Mouse (Mus musculus) kidney, embryonic 16.5 days (tissue): Measurements from ENCODE around the gene Zfp319. TPM values are rescaled to one million over a fixed set of nuclear protein-coding genes. Genes with fewer than 3 reads are reported as not detected.

Source experiments
- ATAC-seq: fragments of 200-750 bp; cut with Nextera tagmentation; 2 replicates; pipeline ENCODE4 v1.8.0; 2017; ENCODE audit warnings: moderate TSS enrichment; ENCODE audit not compliant: low FRiP score, low TSS enrichment
- H3K27ac ChIP-seq: fragments of 300-500 bp; sonication (generic); 2 replicates; pipeline ENCODE4 v1.5.1; 2014; ENCODE audit warnings: low read length
- H3K27me3 ChIP-seq: fragments of 300-500 bp; sonication (generic); 2 replicates; pipeline ENCODE4 v1.6.1; 2014; ENCODE audit warnings: low read length, control low read depth, mixed read lengths; ENCODE audit not compliant: insufficient read depth
- H3K36me3 ChIP-seq: fragments of 300-500 bp; sonication (generic); 2 replicates; pipeline ENCODE4 v1.6.1; 2014; ENCODE audit warnings: low read length, control low read depth, mixed read lengths; ENCODE audit not compliant: insufficient read depth
- H3K4me1 ChIP-seq: fragments of 300-500 bp; sonication (generic); 2 replicates; pipeline ENCODE4 v1.6.1; 2014; ENCODE audit warnings: low read length, control low read depth, mixed read lengths; ENCODE audit not compliant: insufficient read depth
- H3K4me2 ChIP-seq: fragments of 300-500 bp; sonication (generic); replicated peaks from 2 replicates; pipeline ENCODE4 v1.6.1; 2014; ENCODE audit warnings: low read depth, low read length
- H3K4me3 ChIP-seq: fragments of 300-500 bp; sonication (generic); 2 replicates; pipeline ENCODE4 v1.5.1; 2014; ENCODE audit warnings: mild to moderate bottlenecking, low read length
- H3K9ac ChIP-seq: fragments of 300-500 bp; sonication (generic); replicated peaks from 2 replicates; pipeline ENCODE4 v1.6.1; 2014; ENCODE audit warnings: low read length
- H3K9me3 ChIP-seq: fragments of 300-500 bp; sonication (generic); 2 replicates; pipeline ENCODE4 v1.6.1; 2016; ENCODE audit warnings: low read length, control low read depth
- WGBS: fragments of 180-500 bp; shearing (Covaris S2); extraction: QIAGEN DNeasy Blood & Tissue Kit; methylation state at CpG from one replicate; pipeline ENCODE4 v1.1.7; 2014; 5-methylcytosine and 5-hydroxymethylcytosine counted together
- polyA plus RNA-seq: library from polyadenylated mRNA; unstranded; fragments of >200 nt; fragmentation: Nextera tagmentation; extraction: Ambion mirVana; gene quantifications from 2 replicates; pipeline ENCODE4 v1.2.1, GENCODE M21; 2015

The Zfp319 gene
- polyA plus RNA-seq, 1 experiment from 2014 or later, result 9.5 TPM

DNA sequence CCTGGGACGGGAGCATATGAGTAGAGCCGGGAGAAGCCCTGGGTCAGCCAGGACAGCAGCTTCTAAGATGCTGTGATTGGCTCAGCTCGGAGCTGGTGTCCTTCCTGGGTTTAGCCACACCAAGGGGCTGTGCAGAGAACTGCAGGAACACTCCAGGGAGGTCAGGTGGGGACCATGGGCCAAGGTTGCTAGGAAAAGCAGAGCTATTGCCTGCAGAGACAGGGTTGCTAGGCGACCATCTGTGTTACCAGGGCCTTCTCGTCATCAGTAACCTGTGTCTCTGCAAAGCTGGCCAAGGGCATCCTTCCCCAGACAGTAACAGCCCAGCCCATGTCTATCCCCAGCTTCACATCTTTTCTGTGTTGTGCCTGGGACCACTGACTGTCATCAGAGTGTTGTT is 50.3 kb downstream of the Zfp319 start:
- no peak overlapping the region for H3K4me3 ChIP-seq
- H3K9me3 ChIP-seq, result no peaks in the 10 kb centered on the region
- ATAC-seq, result no peak
- no peak overlapping the region for H3K4me2 ChIP-seq
- no peaks in the 10 kb centered on the region for H3K4me1 ChIP-seq
- H3K9ac ChIP-seq, result no peak overlapping the region
- WGBS, result 66% methylated on average over 5 of the region's 5 CpGs
- no peak overlapping the region for H3K27ac ChIP-seq
- no peaks in the 10 kb centered on the region for H3K36me3 ChIP-seq
- no peaks in the 10 kb centered on the region for H3K27me3 ChIP-seq

Other genes starting within 250 kb of the Zfp319 start
- gene Kifc3, start 129.1 kb downstream of the Zfp319 start, polyA plus RNA-seq, result 32.5 and 37.7 TPM in 2 replicates
- gene Cngb1, start 25.4 kb downstream of the Zfp319 start, polyA plus RNA-seq, result 0.64 and 0.85 TPM in 2 replicates
- gene Tepp, start 21.4 kb downstream of the Zfp319 start, polyA plus RNA-seq, result 0.70 TPM in 1 of 2 replicates, not detected in the other
- 59.0 and 61.7 TPM in 2 replicates for gene Usb1, start 334 bp upstream of the Zfp319 start, polyA plus RNA-seq
- gene Mmp15, start 20.3 kb upstream of the Zfp319 start, polyA plus RNA-seq, result 8.9 and 9.4 TPM in 2 replicates
- 145 and 147 TPM in 2 replicates for gene Cfap20, start 102.9 kb upstream of the Zfp319 start, polyA plus RNA-seq
- 8.0 and 8.7 TPM in 2 replicates for gene Csnk2a2, start 158.1 kb upstream of the Zfp319 start, polyA plus RNA-seq
- gene Ccdc113, start 202.1 kb upstream of the Zfp319 start, polyA plus RNA-seq, result 1.2 TPM in 2 replicates
- not detected in 2 replicates for gene Prss54, start 244.4 kb upstream of the Zfp319 start, polyA plus RNA-seq